Mouse (Mus musculus) stomach, embryonic 14.5 days (tissue): ENCODE measurements around the gene Wrap53. TPM values are rescaled to one million over a fixed set of nuclear protein-coding genes. Genes with fewer than 3 reads are reported as not detected.
"Not testable (repeated sequence)": the region's sequence is repeated elsewhere in the genome, so short reads cannot be mapped to it uniquely, and the experiment has no call there.

ENCODE experiments used
- ATAC-seq: fragments of 200-750 bp; cut with Nextera tagmentation; 2 replicates; pipeline ENCODE4 v1.8.0; 2017; ENCODE audit warnings: low read depth, moderate TSS enrichment; ENCODE audit not compliant: insufficient number of reproducible peaks, insufficient read depth, low FRiP score
- H3K27ac ChIP-seq: fragments of 300-500 bp; sonication (generic); 2 replicates; pipeline ENCODE4 v1.5.1; 2014; ENCODE audit warnings: mild to moderate bottlenecking, low read length, moderate library complexity, mixed read lengths
- H3K27me3 ChIP-seq: fragments of 300-500 bp; sonication (generic); 2 replicates; pipeline ENCODE4 v1.6.1; 2014; ENCODE audit warnings: low read length, control low read depth, mixed read lengths; ENCODE audit not compliant: control insufficient read depth, insufficient read depth
- H3K36me3 ChIP-seq: fragments of 300-500 bp; sonication (generic); 2 replicates; pipeline ENCODE4 v1.6.1; 2014; ENCODE audit warnings: mild to moderate bottlenecking, control low read depth, low read length, moderate library complexity, mixed read lengths; ENCODE audit not compliant: control insufficient read depth, insufficient read depth
- H3K4me1 ChIP-seq: fragments of 300-500 bp; sonication (generic); 2 replicates; pipeline ENCODE4 v1.6.1; 2014; ENCODE audit warnings: low read length, control low read depth, mixed read lengths; ENCODE audit not compliant: control insufficient read depth, insufficient read depth
- H3K4me2 ChIP-seq: fragments of 300-500 bp; sonication (generic); replicated peaks from 2 replicates; pipeline ENCODE4 v1.6.1; 2014; ENCODE audit warnings: low read depth, low read length, control low read depth
- H3K4me3 ChIP-seq: fragments of 300-500 bp; sonication (generic); 2 replicates; pipeline ENCODE4 v1.5.1; 2014; ENCODE audit warnings: low read depth, low read length, control low read depth
- H3K9ac ChIP-seq: fragments of 300-500 bp; sonication (generic); replicated peaks from 2 replicates; pipeline ENCODE4 v1.6.1; 2014; ENCODE audit warnings: low read depth, mild to moderate bottlenecking, control low read depth, low read length, moderate library complexity, mixed read lengths
- H3K9me3 ChIP-seq: fragments of 300-500 bp; sonication (generic); 2 replicates; pipeline ENCODE4 v1.6.1; 2016; ENCODE audit warnings: low read depth, low read length, control low read depth; ENCODE audit not compliant: control insufficient read depth
- WGBS: fragments of 180-500 bp; shearing (Covaris S2); extraction: QIAGEN DNeasy Blood & Tissue Kit; methylation state at CpG from one replicate; pipeline ENCODE4 v1.1.7; 2014; 5-methylcytosine and 5-hydroxymethylcytosine counted together
- polyA plus RNA-seq: library from polyadenylated mRNA; unstranded; fragments of >200 nt; fragmentation: Nextera tagmentation; extraction: Ambion mirVana; gene quantifications from 2 replicates; pipeline ENCODE4 v1.2.1, GENCODE M21; 2014

Gene Wrap53
- polyA plus RNA-seq, 1 experiment from 2014 or later: 22.1 TPM

DNA sequence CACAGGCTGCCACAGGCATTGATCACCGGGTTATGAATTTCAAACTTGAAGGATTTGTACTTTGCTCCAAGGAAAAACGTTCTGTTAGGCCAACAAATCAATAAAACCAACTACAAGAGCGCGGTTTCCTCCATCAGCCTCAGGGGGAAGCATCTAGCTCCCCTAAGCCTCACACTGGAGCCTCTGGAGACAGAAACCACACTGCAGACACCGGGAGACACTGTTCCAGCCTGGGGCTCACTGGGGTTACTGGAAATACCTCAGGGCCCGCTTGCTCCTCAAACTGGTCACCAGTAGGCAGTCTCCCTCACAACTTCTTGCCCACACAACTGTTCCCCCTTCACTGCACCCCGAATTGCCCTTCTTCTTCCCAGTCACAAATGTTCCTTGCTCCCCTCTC is 34.1 kb downstream of the Wrap53 start:
- Histone ChIP-seq H3K9ac (0 out of 2 replicates have a peak overlapping the region, but pooled peaks have one; percentile 50), H3K4me2 (peak overlapping the region; percentile 94), H3K4me3 (peak overlapping the region; percentile 51), H3K36me3 (no peaks in the 10 kb centered on the region), H3K9me3 (no peaks in the 10 kb centered on the region), H3K4me1 (0 out of 2 replicates have a peak, but pooled peaks cover 3% of the 10 kb centered on the region), H3K27me3 (no peaks in the 10 kb centered on the region), H3K27ac (peak overlapping the region; percentile 93)
- WGBS: 12% methylated on average over 7 of the region's 7 CpGs
- ATAC-seq: no peak

DNA sequence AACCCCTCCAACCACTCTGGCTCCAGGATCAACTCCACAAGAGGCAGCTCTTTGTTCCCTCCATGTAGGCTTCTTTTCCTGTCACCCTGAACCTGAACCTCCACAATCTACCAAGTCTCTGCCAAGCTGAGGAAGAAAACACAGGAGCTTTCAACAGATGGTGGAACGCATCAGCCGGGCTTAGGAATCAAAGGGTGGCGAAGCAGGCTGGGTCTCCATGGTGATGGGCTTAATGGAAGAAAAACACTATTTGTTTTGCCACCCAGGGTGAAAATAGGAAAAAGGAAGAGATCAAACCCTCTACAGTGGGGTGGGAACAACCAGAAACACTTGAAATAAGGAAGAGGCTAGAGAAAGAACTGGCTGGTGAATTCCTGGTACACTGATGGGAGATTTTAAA is 36.5 kb downstream of the Wrap53 start:
- H3K9ac ChIP-seq: no peak overlapping the region
- H3K4me3 ChIP-seq: no peak overlapping the region
- H3K4me1 ChIP-seq: no peaks in the 10 kb centered on the region
- WGBS: 31% methylated on average over 3 of the region's 3 CpGs
- no peak overlapping the region for H3K4me2 ChIP-seq
- no peak overlapping the region for H3K27ac ChIP-seq
- no peaks in the 10 kb centered on the region for H3K27me3 ChIP-seq
- no peak for ATAC-seq
- H3K36me3 ChIP-seq: no peaks in the 10 kb centered on the region
- no peaks in the 10 kb centered on the region for H3K9me3 ChIP-seq

DNA sequence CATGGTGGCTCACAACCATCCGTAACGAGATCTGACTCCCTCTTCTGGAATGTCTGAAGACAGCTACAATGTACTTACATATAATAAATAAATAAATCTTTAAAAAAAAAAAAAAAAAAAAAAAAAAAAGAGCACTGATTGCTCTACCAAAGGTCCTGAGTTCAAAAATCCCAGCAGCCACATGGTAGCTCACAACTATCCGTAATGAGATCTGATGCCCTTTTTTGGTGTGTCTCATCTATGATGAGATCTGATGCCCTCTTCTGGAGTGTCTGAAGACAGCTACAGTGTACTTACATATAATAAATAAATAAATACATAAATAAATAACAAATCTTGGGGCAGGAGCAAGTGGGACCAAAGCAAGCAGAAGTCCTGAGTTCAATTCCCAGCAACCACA is 38.3 kb downstream of the Wrap53 start:
- H3K36me3 ChIP-seq, ATAC-seq, H3K4me3 ChIP-seq, H3K9me3 ChIP-seq, H3K4me1 ChIP-seq, H3K27ac ChIP-seq, H3K9ac ChIP-seq, H3K4me2 ChIP-seq, H3K27me3 ChIP-seq: not testable (repeated sequence)
- WGBS: 79% methylated on average over 1 of the region's 3 CpGs

DNA sequence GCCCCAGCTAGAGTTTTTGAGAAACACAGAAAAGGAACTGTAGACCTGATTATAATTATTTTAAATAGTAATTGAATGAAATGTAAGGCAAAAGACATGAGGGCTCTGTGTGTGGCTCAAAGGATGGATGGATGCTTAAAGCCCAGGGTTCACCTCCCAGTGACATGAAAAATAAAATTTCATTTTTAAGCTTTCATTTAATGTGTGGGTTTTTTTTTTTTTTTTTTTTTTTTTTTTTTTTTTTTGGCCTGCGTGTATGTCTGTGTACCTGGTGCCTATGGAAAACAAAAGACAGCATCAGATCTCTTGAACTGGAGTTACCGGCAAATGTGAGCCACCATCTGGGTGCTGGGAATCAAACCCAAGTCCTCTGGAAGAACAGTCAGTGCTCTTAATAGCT is 39.4 kb downstream of the Wrap53 start:
- no peaks in the 10 kb centered on the region for H3K36me3 ChIP-seq
- WGBS: 86% methylated on average over 2 of the region's 2 CpGs
- H3K4me3 ChIP-seq: no peak overlapping the region
- ATAC-seq: no peak
- no peak overlapping the region for H3K27ac ChIP-seq
- H3K9ac ChIP-seq: no peak overlapping the region
- H3K4me1 ChIP-seq: no peaks in the 10 kb centered on the region
- no peaks in the 10 kb centered on the region for H3K9me3 ChIP-seq
- no peak overlapping the region for H3K4me2 ChIP-seq
- no peaks in the 10 kb centered on the region for H3K27me3 ChIP-seq

DNA sequence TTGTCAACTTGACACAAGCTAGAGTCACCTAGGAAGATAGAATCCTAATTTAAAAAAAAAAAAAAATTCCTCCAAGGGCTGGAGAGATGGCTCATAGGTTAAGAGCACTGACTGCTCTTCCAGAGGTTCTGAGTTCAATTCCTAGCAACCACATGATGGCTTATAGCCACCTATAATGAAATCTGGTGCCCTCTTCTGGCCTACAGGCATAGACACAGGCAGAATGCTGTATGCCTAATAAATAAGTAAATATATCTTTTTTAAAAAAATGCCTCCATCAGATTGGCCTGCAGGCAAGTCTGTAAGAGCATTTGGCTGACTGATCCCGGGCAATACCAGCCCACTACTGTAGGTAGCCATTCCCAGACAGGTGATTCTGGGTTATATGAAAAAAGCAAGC is 45.1 kb downstream of the Wrap53 start:
- 74% methylated on average over 1 of the region's 1 CpGs for WGBS
- H3K27me3 ChIP-seq: no peaks in the 10 kb centered on the region
- H3K27ac ChIP-seq: no peak overlapping the region
- no peaks in the 10 kb centered on the region for H3K36me3 ChIP-seq
- no peaks in the 10 kb centered on the region for H3K9me3 ChIP-seq
- H3K9ac ChIP-seq: no peak overlapping the region
- no peak overlapping the region for H3K4me2 ChIP-seq
- no peak overlapping the region for H3K4me3 ChIP-seq
- no peaks in the 10 kb centered on the region for H3K4me1 ChIP-seq
- no peak for ATAC-seq

DNA sequence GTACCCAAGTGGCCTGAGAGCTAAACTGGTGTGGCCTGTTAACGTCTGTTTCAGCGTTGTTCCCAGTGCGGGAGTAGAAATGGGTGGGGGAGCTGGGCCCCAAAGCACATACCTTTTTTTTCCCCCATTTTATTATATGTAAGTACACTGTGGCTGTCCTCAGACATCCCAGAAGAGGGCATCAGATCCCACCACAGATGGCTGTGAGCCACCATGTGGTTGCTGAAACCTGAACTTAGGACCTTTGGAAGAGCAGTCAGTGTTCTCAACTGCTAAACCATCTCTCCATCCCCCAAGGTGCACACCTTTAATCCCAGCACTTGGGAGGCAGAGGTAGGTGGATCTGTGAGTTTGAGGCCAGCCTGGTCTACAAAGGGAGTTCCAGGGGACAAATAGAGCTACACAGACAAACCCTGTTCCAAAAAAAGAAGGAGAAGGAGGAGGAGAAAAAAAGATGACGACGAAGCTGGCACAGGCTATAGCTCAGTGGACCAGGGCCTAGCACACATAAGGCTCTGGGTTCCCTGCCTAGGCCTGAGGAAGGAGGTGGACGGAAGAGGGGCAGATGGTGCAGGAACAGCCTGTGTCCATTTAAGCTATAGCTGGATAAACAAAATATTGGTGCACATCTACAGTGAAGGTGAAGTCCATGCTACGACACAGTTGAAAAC is 47.4 kb downstream of the Wrap53 start:
- Histone ChIP-seq H3K9me3 (no peaks in the 10 kb centered on the region), H3K4me2 (no peak overlapping the region), H3K27ac (no peak overlapping the region), H3K9ac (no peak overlapping the region), H3K4me3 (no peak overlapping the region), H3K27me3 (no peaks in the 10 kb centered on the region), H3K4me1 (no peaks in the 10 kb centered on the region), H3K36me3 (no peaks in the 10 kb centered on the region)
- 79% methylated on average over 7 of the region's 7 CpGs for WGBS
- ATAC-seq: no peak

DNA sequence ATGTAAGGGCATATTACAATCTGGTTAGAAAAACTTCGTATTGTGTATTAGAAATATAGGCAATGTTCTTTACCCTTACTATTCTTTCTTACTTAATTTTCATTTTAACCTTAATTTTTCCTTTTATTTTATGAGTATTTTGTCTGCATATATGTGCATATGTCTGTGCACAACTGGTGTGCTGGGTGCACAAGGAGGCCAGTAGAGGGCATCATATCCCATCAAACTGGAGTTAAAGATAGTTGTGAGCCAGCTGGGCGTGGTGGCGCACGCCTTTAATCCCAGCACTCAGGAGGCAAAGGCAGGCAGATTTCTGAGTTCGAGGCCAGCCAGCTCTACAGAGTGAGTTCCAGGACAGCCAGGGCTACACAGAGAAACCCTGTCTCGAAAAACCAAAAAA is 49.3 kb downstream of the Wrap53 start:
- not testable (repeated sequence) for ATAC-seq, H3K4me1 ChIP-seq
- WGBS: 90% methylated on average over 6 of the region's 6 CpGs

DNA sequence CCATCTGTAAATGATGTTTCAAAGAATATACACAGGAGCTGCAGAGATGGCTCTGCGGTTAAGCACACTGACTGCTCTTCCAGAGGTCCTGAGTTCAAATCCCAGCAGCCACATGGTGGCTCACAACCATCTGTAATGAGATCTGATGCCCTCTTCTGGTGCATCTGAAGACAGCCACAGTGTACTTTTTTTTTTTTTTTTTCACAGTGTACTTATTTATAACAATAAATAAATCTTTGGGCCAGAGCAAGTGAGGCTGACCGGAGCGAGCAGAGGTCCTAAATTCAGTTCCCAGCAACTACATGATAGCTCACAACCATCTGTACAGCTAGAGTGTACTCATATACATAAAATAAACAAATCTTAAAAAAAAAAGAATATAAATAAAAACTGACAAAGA is 49.8 kb downstream of the Wrap53 start:
- H3K27ac ChIP-seq, ATAC-seq, H3K36me3 ChIP-seq, H3K27me3 ChIP-seq, H3K9me3 ChIP-seq, H3K4me1 ChIP-seq, H3K9ac ChIP-seq, H3K4me2 ChIP-seq, H3K4me3 ChIP-seq: not testable (repeated sequence)
- WGBS: 92% methylated on average over 3 of the region's 3 CpGs

More for the DNA sequence above, 49.3 kb downstream of the Wrap53 start:
- not testable (repeated sequence) for H3K27ac ChIP-seq, H3K27me3 ChIP-seq, H3K9me3 ChIP-seq, H3K9ac ChIP-seq, H3K4me2 ChIP-seq, H3K4me3 ChIP-seq, H3K36me3 ChIP-seq

DNA sequence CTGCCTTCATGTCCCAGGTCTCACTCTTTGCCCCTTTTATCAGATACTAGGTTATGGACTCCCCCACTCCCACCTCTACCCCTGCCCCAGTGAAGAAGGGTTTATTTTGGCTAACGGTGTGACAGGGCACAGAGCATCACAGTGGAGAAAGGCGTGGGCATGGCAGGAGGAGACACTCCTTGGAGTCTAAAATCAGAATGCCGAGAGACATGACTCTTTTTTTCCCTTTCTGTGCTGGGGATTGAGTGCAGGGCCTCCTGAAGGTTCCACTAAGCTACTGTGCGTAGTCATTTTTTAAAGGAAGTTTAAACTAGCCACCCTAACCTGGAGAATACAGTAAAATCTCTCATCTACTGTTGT is 52.0 kb downstream of the Wrap53 start:
- H3K36me3 ChIP-seq: no peaks in the 10 kb centered on the region
- no peaks in the 10 kb centered on the region for H3K4me1 ChIP-seq
- no peak overlapping the region for H3K4me2 ChIP-seq
- H3K27me3 ChIP-seq: no peaks in the 10 kb centered on the region
- no peak for ATAC-seq
- WGBS: 75% methylated on average over 4 of the region's 4 CpGs
- no peaks in the 10 kb centered on the region for H3K9me3 ChIP-seq
- no peak overlapping the region for H3K9ac ChIP-seq
- H3K27ac ChIP-seq: no peak overlapping the region
- no peak overlapping the region for H3K4me3 ChIP-seq
